Mouse (Mus musculus) erythroblast, embryonic 14.5 days (primary cell): ENCODE measurements around the gene Lsm12.

Source experiments
- GATA1 ChIP-seq: IDR thresholded peaks from 2 replicates; pipeline ENCODE4 v1.6.1; 2012; ENCODE audit warnings: low read length, inconsistent platforms, mixed read lengths
- TAL1 ChIP-seq: IDR thresholded peaks from 3 replicates; pipeline ENCODE4 v1.6.1; 2012; ENCODE audit warnings: low read length, inconsistent platforms, mixed read lengths

GRCm38 (mm10) chr11:102211936-102212341 lies 26.8 kb upstream of the Lsm12 start:
- TF ChIP-seq GATA1 (no peak), TAL1 (no peak)
